Mouse (Mus musculus): Measurements from ENCODE around the gene Zscan4d.
"Not testable (repeated sequence)": the region's sequence is repeated elsewhere in the genome, so short reads cannot be mapped to it uniquely, and the experiment has no call there.

Zscan4d gene

GRCm38 (mm10) chr7:11166059-11166458 lies at the start of gene Zscan4d:
TSS of gene Zscan4d (minus strand) at chr7:11166159.
- not testable (repeated sequence) for DNase-seq

GRCm38 (mm10) chr7:11158036-11158435 lies 7.9 kb downstream of the Zscan4d start:
- DNase-seq, result peak; percentile 14
